ENCODE assay signal across 14 mouse cellular contexts in genomic region chr7:89418127-89418653, GRCm38 (mm10). TPM values are rescaled to one million over a fixed set of nuclear protein-coding genes. Genes with fewer than 3 reads are reported as not detected.
A peak's percentile ranks its signal among the peaks of the same experiment; 100 is the strongest.
DNase-seq lines count a peak whose midpoint lies in the region; ATAC-seq lines count a peak whose summit lies in the region.
"Had no signal": no experiment of that assay in that cellular context is flagged by ENCODE, and none has a peak within 500 bp of the region (broad histone marks: within the 10 kb centered on the region; RNA-seq: fewer than 3 reads in every experiment).

No protein-coding gene starts in this region.

- no peak overlapping the region for H3K4me3 ChIP-seq in heart, embryonic 12.5 days
- no peak overlapping the region for H3K4me3 ChIP-seq in kidney, embryonic 16.5 days (ENCODE audit: low read length)
- H3K4me3 ChIP-seq in kidney, embryonic 14.5 days (ENCODE audit: low read length) = no peak overlapping the region
- no peak overlapping the region for H3K4me3 ChIP-seq in brown adipose tissue, adult 24 weeks (ENCODE audit: insufficient read depth, low read depth, low read length)
- no peak overlapping the region for H3K4me3 ChIP-seq in embryonic facial prominence, embryonic 14.5 days (ENCODE audit: low read depth, low read length)
- H3K4me3 ChIP-seq: forebrain, embryonic 10.5 days; hindbrain, embryonic 13.5 days had no signal

- WGBS in heart, embryonic 12.5 days = 52% methylated on average over 8 of the region's 8 CpGs
- 20% methylated on average over 8 of the region's 8 CpGs for WGBS in kidney, embryonic 16.5 days
- 23% methylated on average over 8 of the region's 8 CpGs for WGBS in kidney, embryonic 14.5 days
- 55% methylated on average over 8 of the region's 8 CpGs for WGBS in embryonic facial prominence, embryonic 14.5 days

- peaks cover 17% of the 10 kb centered on the region for H3K4me1 ChIP-seq in heart, embryonic 12.5 days (replicated peaks)
- peaks cover 48% of the 10 kb centered on the region for H3K4me1 ChIP-seq in kidney, embryonic 16.5 days (ENCODE audit: insufficient read depth, low read length)
- H3K4me1 ChIP-seq in kidney, embryonic 14.5 days (ENCODE audit: control insufficient read depth, insufficient read depth, low read length) = peaks cover 29% of the 10 kb centered on the region
- peaks cover 10% of the 10 kb centered on the region for H3K4me1 ChIP-seq in brown adipose tissue, adult 24 weeks (ENCODE audit: control insufficient read depth, insufficient read depth, insufficient read length, low read length)
- no peaks in the 10 kb centered on the region for H3K4me1 ChIP-seq in embryonic facial prominence, embryonic 14.5 days (ENCODE audit: control insufficient read depth, insufficient read depth, low read length)

- ATAC-seq in heart, embryonic 12.5 days (ENCODE audit: insufficient number of reproducible peaks, low FRiP score) = no peak
- ATAC-seq in kidney, embryonic 16.5 days (ENCODE audit: low FRiP score, low TSS enrichment) = peak; percentile 37
- no peak for ATAC-seq in kidney, embryonic 14.5 days (ENCODE audit: low FRiP score, low TSS enrichment)
- no peak for ATAC-seq in embryonic facial prominence, embryonic 14.5 days (ENCODE audit: low read depth)

- peak overlapping the region; percentile 31 for H3K27ac ChIP-seq in heart, embryonic 12.5 days (ENCODE audit: poor library complexity, severe bottlenecking)
- peak overlapping the region; percentile 68 for H3K27ac ChIP-seq in kidney, embryonic 16.5 days (ENCODE audit: low read length)
- no peak overlapping the region; the same call in 1 of the 2 replicates for H3K27ac ChIP-seq in kidney, embryonic 14.5 days (ENCODE audit: low read depth, low read length)
- peak overlapping the region; percentile 67 for H3K27ac ChIP-seq in brown adipose tissue, adult 24 weeks (replicated peaks; ENCODE audit: low read depth, low read length)
- H3K27ac ChIP-seq in embryonic facial prominence, embryonic 14.5 days (replicated peaks; ENCODE audit: low read depth, low read length) = peak overlapping the region; percentile 36; the same call in 1 of the 2 replicates
- H3K27ac ChIP-seq: forebrain, embryonic 10.5 days; hindbrain, embryonic 13.5 days had no signal

- no peaks in the 10 kb centered on the region for H3K27me3 ChIP-seq in heart, embryonic 12.5 days (replicated peaks)
- no peaks in the 10 kb centered on the region for H3K27me3 ChIP-seq in kidney, embryonic 16.5 days (ENCODE audit: insufficient read depth, low read length)
- no peaks in the 10 kb centered on the region for H3K27me3 ChIP-seq in kidney, embryonic 14.5 days (ENCODE audit: control insufficient read depth, insufficient read depth, low read length)
- H3K27me3 ChIP-seq in embryonic facial prominence, embryonic 14.5 days (replicated peaks; ENCODE audit: control insufficient read depth, insufficient read depth, low read length) = no peaks in the 10 kb centered on the region
- H3K27me3 ChIP-seq: hindbrain, embryonic 13.5 days had no signal

- H3K9me3 ChIP-seq in heart, embryonic 12.5 days (replicated peaks) = 0 out of 2 replicates have a peak, but pooled peaks cover 4% of the 10 kb centered on the region
- H3K9me3 ChIP-seq in kidney, embryonic 16.5 days (ENCODE audit: low read length) = no peaks in the 10 kb centered on the region
- no peaks in the 10 kb centered on the region for H3K9me3 ChIP-seq in kidney, embryonic 14.5 days (ENCODE audit: control insufficient read depth, low read length)
- H3K9me3 ChIP-seq in embryonic facial prominence, embryonic 14.5 days (ENCODE audit: control insufficient read depth, low read length) = no peaks in the 10 kb centered on the region
- H3K9me3 ChIP-seq: forebrain, embryonic 10.5 days; hindbrain, embryonic 13.5 days had no signal

- no peak for DNase-seq in heart, adult 18-20 months
- DNase-seq in embryonic facial prominence, embryonic 14.5 days (ENCODE audit: low spot score) = no peak
- DNase-seq in ovary, postnatal 10 days (ENCODE audit: low spot score) = no peak
- DNase-seq: layer of hippocampus, postnatal 36 days; lung, postnatal 4 days; right cerebral cortex, postnatal 25 days; thymus, postnatal 4 days had no signal

- H3K4me2 ChIP-seq in heart, embryonic 12.5 days = no peak overlapping the region
- no peak overlapping the region for H3K4me2 ChIP-seq in kidney, embryonic 16.5 days (replicated peaks; ENCODE audit: low read depth, low read length)
- no peak overlapping the region for H3K4me2 ChIP-seq in kidney, embryonic 14.5 days (replicated peaks; ENCODE audit: low read depth, low read length)
- peak overlapping the region; percentile 33 for H3K4me2 ChIP-seq in embryonic facial prominence, embryonic 14.5 days (ENCODE audit: low read depth, low read length)
- H3K4me2 ChIP-seq: hindbrain, embryonic 13.5 days had no signal

- H3K9ac ChIP-seq in heart, embryonic 12.5 days = no peak overlapping the region
- peak overlapping the region; percentile 35; the same call in 1 of the 2 replicates for H3K9ac ChIP-seq in kidney, embryonic 16.5 days (replicated peaks; ENCODE audit: low read length)
- no peak overlapping the region for H3K9ac ChIP-seq in kidney, embryonic 14.5 days (ENCODE audit: low read depth, low read length)
- H3K9ac ChIP-seq in embryonic facial prominence, embryonic 14.5 days (ENCODE audit: low read depth, low read length) = no peak overlapping the region
- H3K9ac ChIP-seq: hindbrain, embryonic 13.5 days had no signal

- no peaks in the 10 kb centered on the region for H3K36me3 ChIP-seq in heart, embryonic 12.5 days
- H3K36me3 ChIP-seq in kidney, embryonic 16.5 days (ENCODE audit: insufficient read depth, low read length) = 0 out of 2 replicates have a peak, but pooled peaks cover 3% of the 10 kb centered on the region
- no peaks in the 10 kb centered on the region for H3K36me3 ChIP-seq in kidney, embryonic 14.5 days (ENCODE audit: control insufficient read depth, insufficient read depth, low read length)
- H3K36me3 ChIP-seq in embryonic facial prominence, embryonic 14.5 days (ENCODE audit: control insufficient read depth, insufficient read depth, low read length) = no peaks in the 10 kb centered on the region
- H3K36me3 ChIP-seq: forebrain, embryonic 10.5 days; hindbrain, embryonic 13.5 days had no signal

RNA-seq across cellular contexts. Expression of gene Fzd4, which starts 14.0 kb away (rescaled TPM):
- polyA plus RNA-seq in heart, embryonic 12.5 days (2016; fragmentation: Nextera tagmentation; extraction: Ambion mirVana) = 10.5 and 11.0 TPM in 2 replicates
- 10 to 100 TPM; 32.2 to 34.5 TPM for total RNA-seq in heart, adult 18-20 months (2021)
- polyA plus RNA-seq in kidney, embryonic 16.5 days (2015; fragmentation: Nextera tagmentation; extraction: Ambion mirVana) = 28.1 and 31.0 TPM in 2 replicates
- polyA plus RNA-seq in kidney, embryonic 14.5 days (2014; fragmentation: Nextera tagmentation; extraction: Ambion mirVana) = 19.9 and 42.0 TPM in 2 replicates
- 57.1 and 88.8 TPM in 2 replicates for polyA plus RNA-seq in brown adipose tissue, adult 24 weeks (2012; ENCODE audit: insufficient read depth, insufficient read length, missing spikeins)
- 20.2 and 21.8 TPM in 2 replicates for polyA plus RNA-seq in embryonic facial prominence, embryonic 14.5 days (2014; fragmentation: Nextera tagmentation; extraction: Ambion mirVana)
- polyA plus RNA-seq: CD4-positive, CD25-positive, alpha-beta regulatory T cell, adult 4 months had no signal

RNA-seq across cellular contexts. Expression of gene Tmem135, which starts 14.2 kb away (rescaled TPM):
- polyA plus RNA-seq in heart, embryonic 12.5 days (2016; fragmentation: Nextera tagmentation; extraction: Ambion mirVana) = 30.2 and 31.2 TPM in 2 replicates
- total RNA-seq in heart, adult 18-20 months (2021) = 10 to 100 TPM; 34.9 to 39.4 TPM
- 37.6 and 39.9 TPM in 2 replicates for polyA plus RNA-seq in kidney, embryonic 16.5 days (2015; fragmentation: Nextera tagmentation; extraction: Ambion mirVana)
- polyA plus RNA-seq in kidney, embryonic 14.5 days (2014; fragmentation: Nextera tagmentation; extraction: Ambion mirVana) = 19.2 and 31.9 TPM in 2 replicates
- polyA plus RNA-seq in brown adipose tissue, adult 24 weeks (2012; ENCODE audit: insufficient read depth, insufficient read length, missing spikeins) = 128 and 134 TPM in 2 replicates
- polyA plus RNA-seq in embryonic facial prominence, embryonic 14.5 days (2014; fragmentation: Nextera tagmentation; extraction: Ambion mirVana) = 18.8 and 21.4 TPM in 2 replicates
